Mouse (Mus musculus) intestine, embryonic 16.5 days (tissue): ENCODE data around the gene Cavin4. TPM values are rescaled to one million over a fixed set of nuclear protein-coding genes. Genes with fewer than 3 reads are reported as not detected.

Experiments used
- ATAC-seq: fragments of 200-750 bp; cut with Nextera tagmentation; 2 replicates; pipeline ENCODE4 v1.8.0; 2017; ENCODE audit warnings: moderate TSS enrichment, moderate library complexity
- H3K27ac ChIP-seq: fragments of 300-500 bp; sonication (generic); 2 replicates; pipeline ENCODE4 v1.5.1; 2014; ENCODE audit warnings: mild to moderate bottlenecking, low read length
- H3K27me3 ChIP-seq: fragments of 300-500 bp; sonication (generic); replicated peaks from 2 replicates; pipeline ENCODE4 v1.6.1; 2014; ENCODE audit warnings: low read length, control low read depth, mixed read lengths; ENCODE audit not compliant: control insufficient read depth, insufficient read depth
- H3K36me3 ChIP-seq: fragments of 300-500 bp; sonication (generic); 2 replicates; pipeline ENCODE4 v1.6.1; 2014; ENCODE audit warnings: low read length, control low read depth; ENCODE audit not compliant: control insufficient read depth, insufficient read depth
- H3K4me1 ChIP-seq: fragments of 300-500 bp; sonication (generic); 2 replicates; pipeline ENCODE4 v1.6.1; 2014; ENCODE audit warnings: low read length, control low read depth, mixed read lengths; ENCODE audit not compliant: control insufficient read depth, insufficient read depth
- H3K4me2 ChIP-seq: fragments of 300-500 bp; sonication (generic); 2 replicates; pipeline ENCODE4 v1.6.1; 2014; ENCODE audit warnings: low read depth, low read length, control low read depth
- H3K4me3 ChIP-seq: fragments of 300-500 bp; sonication (generic); 2 replicates; pipeline ENCODE4 v1.5.1; 2014; ENCODE audit warnings: mild to moderate bottlenecking, low read length
- H3K9ac ChIP-seq: fragments of 300-500 bp; sonication (generic); 2 replicates; pipeline ENCODE4 v1.6.1; 2014; ENCODE audit warnings: low read depth, low read length
- H3K9me3 ChIP-seq: fragments of 300-500 bp; sonication (generic); 2 replicates; pipeline ENCODE4 v1.6.1; 2016; ENCODE audit warnings: low read length, control low read depth; ENCODE audit not compliant: control insufficient read depth
- WGBS: fragments of 180-500 bp; shearing (Covaris S2); extraction: QIAGEN DNeasy Blood & Tissue Kit; methylation state at CpG from one replicate; pipeline ENCODE4 v1.1.7; 2014; 5-methylcytosine and 5-hydroxymethylcytosine counted together
- polyA plus RNA-seq: library from polyadenylated mRNA; unstranded; fragments of >200 nt; fragmentation: Nextera tagmentation; extraction: Ambion mirVana; gene quantifications from 2 replicates; pipeline ENCODE4 v1.2.1, GENCODE M21; 2015

Gene Cavin4
- polyA plus RNA-seq, 1 experiment from 2014 or later = 0.18 TPM

- peak; percentile 62 for ATAC-seq
- no peaks in the 10 kb centered on the region for H3K27me3 ChIP-seq
- no peaks in the 10 kb centered on the region for H3K36me3 ChIP-seq
- H3K9me3 ChIP-seq = no peaks in the 10 kb centered on the region
- no peak overlapping the region for H3K4me3 ChIP-seq
- no peaks in the 10 kb centered on the region for H3K4me1 ChIP-seq
- WGBS = 42% methylated on average over 7 of the region's 7 CpGs
- no peak overlapping the region for H3K9ac ChIP-seq
- H3K27ac ChIP-seq = no peak overlapping the region
- H3K4me2 ChIP-seq = no peak overlapping the region
These were observed 28.6 kb downstream of the Cavin4 start for GRCm38 (mm10) chr4:48691793-48692437.

DNA sequence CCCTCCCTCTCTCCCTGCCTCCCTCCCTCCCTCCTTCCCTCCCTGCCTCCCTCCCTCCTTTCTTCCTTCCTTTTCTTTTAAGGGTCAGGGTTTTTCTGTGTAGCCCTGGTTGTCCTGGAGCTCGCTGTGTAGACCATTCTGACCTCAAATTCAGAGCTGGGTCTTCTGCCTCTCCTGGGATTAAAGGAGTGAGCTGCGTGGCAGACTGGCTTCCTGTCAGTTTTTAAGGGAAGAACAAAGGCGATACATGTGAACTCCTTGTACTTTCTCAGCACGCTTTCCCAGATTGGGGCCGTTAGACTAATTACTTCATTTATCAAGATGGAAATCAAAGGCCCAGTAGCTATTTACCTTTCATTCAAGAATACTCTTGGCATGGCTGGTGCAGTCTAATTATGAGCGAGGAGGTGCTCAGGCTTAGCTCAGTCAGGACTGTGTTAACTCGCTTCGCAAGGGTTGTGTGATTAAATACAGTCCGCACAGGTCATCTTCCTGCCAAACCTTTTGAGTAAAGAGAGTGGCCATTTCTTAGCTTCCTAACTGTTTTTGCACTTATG, 29.5 kb downstream of the Cavin4 start:
- Histone ChIP-seq H3K4me1 (no peaks in the 10 kb centered on the region), H3K9me3 (no peaks in the 10 kb centered on the region), H3K4me3 (no peak overlapping the region), H3K27me3 (no peaks in the 10 kb centered on the region), H3K4me2 (no peak overlapping the region), H3K9ac (no peak overlapping the region), H3K36me3 (no peaks in the 10 kb centered on the region), H3K27ac (no peak overlapping the region)
- no peak for ATAC-seq
- WGBS = 63% methylated on average over 9 of the region's 9 CpGs

- ATAC-seq = no peak
- Histone ChIP-seq H3K4me1 (no peaks in the 10 kb centered on the region), H3K4me2 (no peak overlapping the region), H3K4me3 (no peak overlapping the region), H3K27ac (no peak overlapping the region), H3K9ac (no peak overlapping the region), H3K27me3 (no peaks in the 10 kb centered on the region), H3K9me3 (no peaks in the 10 kb centered on the region), H3K36me3 (no peaks in the 10 kb centered on the region)
- 88% methylated on average over 3 of the region's 3 CpGs for WGBS
These were observed 33.4 kb downstream of the Cavin4 start for GRCm38 (mm10) chr4:48696706-48697105.

- H3K4me2 ChIP-seq = no peak overlapping the region
- no peak overlapping the region for H3K9ac ChIP-seq
- H3K4me3 ChIP-seq = no peak overlapping the region
- no peak overlapping the region for H3K27ac ChIP-seq
- no peak for ATAC-seq
- no peaks in the 10 kb centered on the region for H3K36me3 ChIP-seq
- no peaks in the 10 kb centered on the region for H3K27me3 ChIP-seq
- H3K9me3 ChIP-seq = no peaks in the 10 kb centered on the region
- H3K4me1 ChIP-seq = no peaks in the 10 kb centered on the region
- 50% methylated on average over 11 of the region's 11 CpGs for WGBS
These were observed 34.0 kb downstream of the Cavin4 start for GRCm38 (mm10) chr4:48697302-48697701.

- Histone ChIP-seq H3K4me3 (no peak overlapping the region), H3K27me3 (no peaks in the 10 kb centered on the region), H3K4me1 (no peaks in the 10 kb centered on the region), H3K4me2 (no peak overlapping the region), H3K9me3 (no peaks in the 10 kb centered on the region), H3K36me3 (no peaks in the 10 kb centered on the region), H3K9ac (no peak overlapping the region), H3K27ac (no peak overlapping the region)
- no peak for ATAC-seq
- 64% methylated on average over 8 of the region's 8 CpGs for WGBS
These were observed 52.7 kb downstream of the Cavin4 start for GRCm38 (mm10) chr4:48715865-48716650.

DNA sequence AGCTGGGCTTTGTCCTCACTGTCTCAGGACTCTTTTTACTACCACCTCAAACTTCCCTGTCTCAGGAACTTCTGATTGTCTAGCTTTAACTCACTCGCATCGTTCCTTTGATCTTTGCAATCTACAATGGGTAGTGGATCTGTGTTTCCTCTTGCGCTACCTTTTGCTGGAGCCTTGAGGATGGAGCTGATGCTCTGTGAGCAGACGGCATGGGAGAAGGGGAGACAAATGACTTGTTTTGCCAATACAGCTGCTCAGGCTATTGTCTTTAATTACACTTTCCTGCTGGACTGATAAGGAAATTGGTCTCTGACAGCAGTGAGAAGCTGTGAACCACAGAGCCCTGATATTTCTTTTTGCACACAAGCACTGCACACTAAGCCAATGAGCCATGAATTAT, 53.5 kb downstream of the Cavin4 start:
- Histone ChIP-seq H3K9ac (no peak overlapping the region), H3K27me3 (no peaks in the 10 kb centered on the region), H3K36me3 (no peaks in the 10 kb centered on the region), H3K4me1 (no peaks in the 10 kb centered on the region), H3K9me3 (no peaks in the 10 kb centered on the region), H3K4me3 (no peak overlapping the region), H3K4me2 (no peak overlapping the region), H3K27ac (no peak overlapping the region)
- ATAC-seq = no peak
- WGBS = 42% methylated on average over 4 of the region's 4 CpGs

Other genes starting within 250 kb of the Cavin4 start
- 42.3 and 45.0 TPM in 2 replicates for gene Tex10, start 190.1 kb upstream of the Cavin4 start, polyA plus RNA-seq
- 10.7 and 10.9 TPM in 2 replicates for gene Msantd3, start 123.6 kb upstream of the Cavin4 start, polyA plus RNA-seq
- 5.0 and 5.2 TPM in 2 replicates for gene Tmeff1, start 78.3 kb upstream of the Cavin4 start, polyA plus RNA-seq